Mouse (Mus musculus): ENCODE data around the gene Rffl.

The Rffl gene

GRCm38 (mm10) chr11:82874924-82875323 lies 3.9 kb upstream of the Rffl start:
- no peak for DNase-seq (ENCODE audit: low spot score)

- DNase-seq (ENCODE audit: low spot score) = peak; percentile 61
Measured at GRCm38 (mm10) chr11:82870173-82871030, 608 bp downstream of the Rffl start.

GRCm38 (mm10) chr11:82869506-82870172 lies 1.4 kb downstream of the Rffl start:
- DNase-seq (ENCODE audit: low spot score) = peak; percentile 20

GRCm38 (mm10) chr11:82867956-82868355 lies 3.1 kb downstream of the Rffl start:
- DNase-seq (ENCODE audit: low spot score) = no peak

GRCm38 (mm10) chr11:82866850-82867564 lies 4.0 kb downstream of the Rffl start:
- no peak for DNase-seq (ENCODE audit: low spot score)

- DNase-seq (ENCODE audit: low spot score) = no peak
Measured at GRCm38 (mm10) chr11:82865957-82866356, 5.1 kb downstream of the Rffl start.

- no peak for DNase-seq (ENCODE audit: low spot score)
Measured at GRCm38 (mm10) chr11:82863488-82863931, 7.5 kb downstream of the Rffl start.

GRCm38 (mm10) chr11:82863059-82863458 lies 8.0 kb downstream of the Rffl start:
- no peak for DNase-seq (ENCODE audit: low spot score)

- DNase-seq (ENCODE audit: low spot score) = no peak
Measured at GRCm38 (mm10) chr11:82862638-82863037, 8.4 kb downstream of the Rffl start.

- no peak for DNase-seq (ENCODE audit: low spot score)
Measured at GRCm38 (mm10) chr11:82861558-82861957, 9.5 kb downstream of the Rffl start.

GRCm38 (mm10) chr11:82860759-82861158 lies 10.3 kb downstream of the Rffl start:
- no peak for DNase-seq (ENCODE audit: low spot score)

GRCm38 (mm10) chr11:82857307-82857848 lies 13.6 kb downstream of the Rffl start:
- DNase-seq (ENCODE audit: low spot score) = no peak

- DNase-seq (ENCODE audit: low spot score) = no peak
Measured at GRCm38 (mm10) chr11:82856032-82856431, 15.0 kb downstream of the Rffl start.

GRCm38 (mm10) chr11:82855327-82855973 lies 15.6 kb downstream of the Rffl start:
- no peak for DNase-seq (ENCODE audit: low spot score)

- no peak for DNase-seq (ENCODE audit: low spot score)
Measured at GRCm38 (mm10) chr11:82854111-82854510, 16.9 kb downstream of the Rffl start.

- DNase-seq (ENCODE audit: low spot score) = no peak
Measured at GRCm38 (mm10) chr11:82852958-82853357, 18.1 kb downstream of the Rffl start.

- DNase-seq (ENCODE audit: low spot score) = no peak
Measured at GRCm38 (mm10) chr11:82852540-82852939, 18.5 kb downstream of the Rffl start.

GRCm38 (mm10) chr11:82852115-82852514 lies 18.9 kb downstream of the Rffl start:
- no peak for DNase-seq (ENCODE audit: low spot score)

GRCm38 (mm10) chr11:82850259-82850658 lies 20.8 kb downstream of the Rffl start:
- DNase-seq (ENCODE audit: low spot score) = no peak

- no peak for DNase-seq (ENCODE audit: low spot score)
Measured at GRCm38 (mm10) chr11:82847571-82848000, 23.4 kb downstream of the Rffl start.

GRCm38 (mm10) chr11:82846938-82847337 lies 24.1 kb downstream of the Rffl start:
- no peak for DNase-seq (ENCODE audit: low spot score)

- DNase-seq (ENCODE audit: low spot score) = peak; percentile 47
Measured at GRCm38 (mm10) chr11:82846079-82846436, 25.0 kb downstream of the Rffl start.
